ENCODE assay signal across 8 mouse cellular contexts in genomic region chr2:147013194-147013969, GRCm38 (mm10). TPM values are rescaled to one million over a fixed set of nuclear protein-coding genes. Genes with fewer than 3 reads are reported as not detected.
DNase-seq lines count a peak whose midpoint lies in the region; ATAC-seq and TF ChIP-seq lines count a peak whose summit lies in the region.

No protein-coding gene starts in this region.

- 1% methylated on average over 56 of the region's 59 CpGs for WGBS in forebrain, embryonic 11.5 days

- TF ChIP-seq POLR2A in ES-Bruce4 (IDR thresholded peaks at IDR 0.05; ENCODE audit: insufficient read depth, low read length): peak; percentile 53

- peak; percentile 94 for ATAC-seq in forebrain, embryonic 11.5 days (replicated peaks; ENCODE audit: low FRiP score)

- H3K36me3 ChIP-seq in ES-Bruce4 (ENCODE audit: control insufficient read depth, insufficient read depth, low read length, poor library complexity, severe bottlenecking): no peaks in the 10 kb centered on the region; the same call in 1 of the 2 replicates
- no peaks in the 10 kb centered on the region for H3K36me3 ChIP-seq in forebrain, embryonic 11.5 days (ENCODE audit: control insufficient read depth, insufficient read depth, low read length)

- no peak for TF ChIP-seq CTCF in ES-Bruce4 (IDR thresholded peaks at IDR 0.05; ENCODE audit: low read depth, low read length)
- peak; percentile 36 for TF ChIP-seq CTCF in layer of hippocampus, adult 2 months (conservative IDR thresholded peaks at IDR 0.05)

- peak overlapping the region; percentile 57 for H3K9ac ChIP-seq in ES-Bruce4 (ENCODE audit: low read depth, poor library complexity, severe bottlenecking)
- peak overlapping the region; percentile 86 for H3K9ac ChIP-seq in forebrain, embryonic 11.5 days (ENCODE audit: low read length)

- peaks cover 2% of the 10 kb centered on the region for H3K4me1 ChIP-seq in ES-Bruce4 (ENCODE audit: control insufficient read depth, insufficient read depth, low read length)
- no peaks in the 10 kb centered on the region; the same call in 1 of the 2 replicates for H3K4me1 ChIP-seq in forebrain, embryonic 11.5 days (replicated peaks; ENCODE audit: control insufficient read depth, insufficient read depth, low read length)

- peak overlapping the region; percentile 95 for H3K27ac ChIP-seq in ES-Bruce4 (ENCODE audit: insufficient read depth, low read length)
- peak overlapping the region; percentile 97 for H3K27ac ChIP-seq in forebrain, embryonic 11.5 days (ENCODE audit: low read depth, low read length)
- peak overlapping the region; percentile 97 for H3K27ac ChIP-seq in layer of hippocampus, adult 2 months

- peak; percentile 59 for DNase-seq in adrenal gland, postnatal 25 days
- DNase-seq in forebrain, embryonic 11.5 days (ENCODE audit: low spot score): peak; percentile 94
- DNase-seq in heart, postnatal 4 days: peak; percentile 76
- DNase-seq in layer of hippocampus, adult 2 months (ENCODE audit: low spot score in 2 of 2): peak; percentile 56 to 58
- peak; percentile 78 for DNase-seq in lung, postnatal 10 days
- DNase-seq in retina, adult 2 months (ENCODE audit: low read depth, low spot score): peak; percentile 11
- peak; percentile 54 for DNase-seq in urinary bladder, postnatal 14 days (ENCODE audit: low spot score)

- peaks cover 8% of the 10 kb centered on the region for H3K9me3 ChIP-seq in ES-Bruce4 (replicated peaks; ENCODE audit: control insufficient read depth, insufficient read depth, low read length, poor library complexity, severe bottlenecking)
- no peaks in the 10 kb centered on the region for H3K9me3 ChIP-seq in forebrain, embryonic 11.5 days (ENCODE audit: control insufficient read depth, low read length)

- peak overlapping the region; percentile 54 for H3K4me2 ChIP-seq in forebrain, embryonic 11.5 days (ENCODE audit: low read depth, low read length, severe bottlenecking)

- no peaks in the 10 kb centered on the region for H3K27me3 ChIP-seq in ES-Bruce4 (ENCODE audit: control insufficient read depth, insufficient read depth, low read length, poor library complexity, severe bottlenecking)
- H3K27me3 ChIP-seq in forebrain, embryonic 11.5 days (ENCODE audit: control insufficient read depth, insufficient read depth, low read length): no peaks in the 10 kb centered on the region

- TF ChIP-seq EP300 in ES-Bruce4 (IDR thresholded peaks at IDR 0.05; ENCODE audit: insufficient read depth, low read depth, low read length): no peak

- peak overlapping the region; percentile 85 for H3K4me3 ChIP-seq in ES-Bruce4 (ENCODE audit: low read depth, low read length)
- peak overlapping the region; percentile 79 for H3K4me3 ChIP-seq in forebrain, embryonic 11.5 days (ENCODE audit: low read depth, low read length)
- peak overlapping the region; percentile 86 for H3K4me3 ChIP-seq in layer of hippocampus, adult 2 months

RNA-seq across cellular contexts. Expression of gene Xrn2, which starts 0.6 kb away (rescaled TPM):
- 179 and 196 TPM in 2 replicates for polyA plus RNA-seq in ES-Bruce4 (2011; ENCODE audit: insufficient read depth, insufficient read length, low read depth, missing spikeins)
- total RNA-seq in adrenal gland, postnatal 25 days (2021): 62.0 and 80.8 TPM in 2 replicates
- polyA plus RNA-seq in forebrain, embryonic 11.5 days (2014; fragmentation: Nextera tagmentation; extraction: Ambion mirVana): 102 and 110 TPM in 2 replicates
- 10 to 100 TPM; 49.7 to 56.8 TPM for total RNA-seq in heart, postnatal 4 days (2021)
- total RNA-seq in layer of hippocampus, adult 2 months (2021): 10 to 100 TPM; 46.6 to 47.5 TPM

Comparison
In these comparisons a context has a peak if more than half of its experiments do, and no peak if none do; other contexts are left out.
1. Peak in every context shown above with its lines: DNase-seq, ATAC-seq, H3K4me3 ChIP-seq and H3K27ac ChIP-seq.
2. DNase-seq: peak in every context shown above with its lines; median percentile 94 in forebrain, embryonic 11.5 days; 78 in lung, postnatal 10 days; 76 in heart, postnatal 4 days; 59 in adrenal gland, postnatal 25 days; 57 in layer of hippocampus, adult 2 months; 54 in urinary bladder, postnatal 14 days; 11 in retina, adult 2 months.